24 mouse cellular contexts compared by ENCODE assay signal in genomic region chr4:152490311-152490710, GRCm38 (mm10).
"Had no signal": no experiment of that assay in that cellular context is flagged by ENCODE, and none has a peak within 500 bp of the region (broad histone marks: within the 10 kb centered on the region; RNA-seq: fewer than 3 reads in every experiment).

No protein-coding gene starts in this region.

- H3K4me2 ChIP-seq: limb, embryonic 13.5 days; liver, embryonic 12.5 days; liver, embryonic 15.5 days; lung, embryonic 15.5 days; midbrain, embryonic 15.5 days; neural tube, embryonic 12.5 days; neural tube, embryonic 15.5 days had no signal

- DNase-seq: kidney, postnatal 10 days; layer of hippocampus, adult 9-11 months; liver; lung, adult 18-20 months; lung, postnatal 10 days; lung, postnatal 36 days; right cerebral cortex, adult 18-20 months; right cerebral cortex, postnatal 14 days; right cerebral cortex, postnatal 4 days; thymus, adult 2 months; thymus, postnatal 14 days; thymus, postnatal 4 days had no signal

- H3K9ac ChIP-seq: limb, embryonic 13.5 days; liver, embryonic 12.5 days; liver, embryonic 15.5 days; lung, embryonic 15.5 days; midbrain, embryonic 15.5 days; neural tube, embryonic 12.5 days; neural tube, embryonic 15.5 days had no signal

- H3K4me3 ChIP-seq: layer of hippocampus, adult 2 months; limb, embryonic 10.5 days; limb, embryonic 13.5 days; liver, embryonic 12.5 days; liver, embryonic 15.5 days; lung, embryonic 15.5 days; megakaryocyte, embryonic 14.5 days; midbrain, embryonic 10.5 days; midbrain, embryonic 15.5 days; neural tube, embryonic 12.5 days; neural tube, embryonic 15.5 days had no signal

- ATAC-seq: liver, embryonic 12.5 days; midbrain, embryonic 15.5 days had no signal

- H3K4me1 ChIP-seq: limb, embryonic 13.5 days; liver, embryonic 12.5 days; liver, embryonic 15.5 days; lung, embryonic 15.5 days had no signal

- H3K36me3 ChIP-seq: limb, embryonic 10.5 days; liver, embryonic 12.5 days; liver, embryonic 15.5 days; lung, embryonic 15.5 days; midbrain, embryonic 15.5 days had no signal

- H3K9me3 ChIP-seq: limb, embryonic 10.5 days; limb, embryonic 13.5 days; liver, embryonic 15.5 days; lung, embryonic 15.5 days; midbrain, embryonic 10.5 days; midbrain, embryonic 15.5 days; neural tube, embryonic 12.5 days; neural tube, embryonic 15.5 days had no signal

- H3K27me3 ChIP-seq: limb, embryonic 13.5 days; liver, embryonic 15.5 days; lung, embryonic 15.5 days; midbrain, embryonic 15.5 days; neural tube, embryonic 12.5 days; neural tube, embryonic 15.5 days had no signal

- H3K27ac ChIP-seq: layer of hippocampus, adult 2 months; limb, embryonic 10.5 days; limb, embryonic 13.5 days; liver, embryonic 12.5 days; liver, embryonic 15.5 days; lung, embryonic 15.5 days; midbrain, embryonic 10.5 days; midbrain, embryonic 15.5 days; neural tube, embryonic 12.5 days; neural tube, embryonic 15.5 days; stomach, postnatal 0 days had no signal
